Mouse (Mus musculus) kidney, adult 18-20 months (tissue): ENCODE data around the gene BC049715.

Source experiments
- DNase-seq: peaks from one replicate; pipeline ENCODE4 v3.0.0; 2021

Gene BC049715

DNA sequence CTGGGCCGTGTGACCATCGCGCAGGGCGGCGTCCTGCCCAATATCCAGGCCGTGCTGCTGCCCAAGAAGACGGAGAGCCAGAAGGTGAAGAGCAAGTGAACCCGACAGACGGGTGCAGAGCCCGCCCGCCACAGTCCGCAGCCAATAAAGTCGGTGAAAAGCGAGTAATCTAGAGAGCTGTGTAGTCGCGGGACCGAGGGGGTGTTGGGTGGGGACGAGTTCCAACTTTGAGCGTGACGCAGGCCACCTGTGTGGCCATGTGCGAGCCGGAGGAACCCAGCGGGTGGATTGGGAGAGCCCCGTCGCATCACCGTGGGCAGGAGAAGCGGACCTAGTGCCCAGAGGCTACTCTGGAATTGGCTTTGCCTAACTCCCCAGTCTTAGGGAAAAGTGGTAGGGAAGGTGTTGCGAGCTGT lies 18.8 kb upstream of the BC049715 start:
- DNase-seq: no peak

GRCm38 (mm10) chr6:136809077-136809476 lies 18.3 kb upstream of the BC049715 start:
- peak; percentile 42 for DNase-seq

- DNase-seq: no peak
These were observed 17.8 kb upstream of the BC049715 start for GRCm38 (mm10) chr6:136809673-136810072.

GRCm38 (mm10) chr6:136811196-136811595 lies 16.2 kb upstream of the BC049715 start:
- peak; percentile 46 for DNase-seq

- no peak for DNase-seq
These were observed 14.3 kb upstream of the BC049715 start for GRCm38 (mm10) chr6:136813117-136813516.

- DNase-seq: no peak
These were observed 12.0 kb upstream of the BC049715 start for GRCm38 (mm10) chr6:136815381-136815780.

- DNase-seq: no peak
These were observed 10.6 kb upstream of the BC049715 start for GRCm38 (mm10) chr6:136816826-136817225.

- DNase-seq: no peak
These were observed 9.9 kb upstream of the BC049715 start for GRCm38 (mm10) chr6:136817549-136817948.

GRCm38 (mm10) chr6:136820381-136820780 lies 7.0 kb upstream of the BC049715 start:
- DNase-seq: no peak

GRCm38 (mm10) chr6:136821086-136821485 lies 6.3 kb upstream of the BC049715 start:
- DNase-seq: no peak

DNA sequence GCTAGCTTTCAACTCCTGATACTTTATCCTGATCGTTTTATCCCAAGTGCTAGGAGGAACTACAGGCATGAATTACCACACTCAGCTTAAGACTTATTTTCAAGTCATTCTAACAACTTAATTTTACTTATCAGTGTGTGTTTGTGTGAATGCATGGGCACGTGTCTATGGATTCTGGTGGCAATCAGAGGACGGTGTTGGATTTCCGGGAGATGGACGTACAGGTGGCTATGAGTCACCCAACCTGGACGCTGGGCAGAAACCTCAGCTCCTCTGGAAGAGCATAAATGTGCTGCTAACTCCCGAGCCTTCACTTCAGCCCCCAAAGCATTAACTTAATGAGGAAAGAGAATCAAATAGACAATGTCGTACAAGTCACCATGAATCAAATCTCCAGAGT lies 2.4 kb upstream of the BC049715 start:
- DNase-seq: no peak

GRCm38 (mm10) chr6:136827116-136827515 lies 310 bp upstream of the BC049715 start:
- DNase-seq: no peak

DNA sequence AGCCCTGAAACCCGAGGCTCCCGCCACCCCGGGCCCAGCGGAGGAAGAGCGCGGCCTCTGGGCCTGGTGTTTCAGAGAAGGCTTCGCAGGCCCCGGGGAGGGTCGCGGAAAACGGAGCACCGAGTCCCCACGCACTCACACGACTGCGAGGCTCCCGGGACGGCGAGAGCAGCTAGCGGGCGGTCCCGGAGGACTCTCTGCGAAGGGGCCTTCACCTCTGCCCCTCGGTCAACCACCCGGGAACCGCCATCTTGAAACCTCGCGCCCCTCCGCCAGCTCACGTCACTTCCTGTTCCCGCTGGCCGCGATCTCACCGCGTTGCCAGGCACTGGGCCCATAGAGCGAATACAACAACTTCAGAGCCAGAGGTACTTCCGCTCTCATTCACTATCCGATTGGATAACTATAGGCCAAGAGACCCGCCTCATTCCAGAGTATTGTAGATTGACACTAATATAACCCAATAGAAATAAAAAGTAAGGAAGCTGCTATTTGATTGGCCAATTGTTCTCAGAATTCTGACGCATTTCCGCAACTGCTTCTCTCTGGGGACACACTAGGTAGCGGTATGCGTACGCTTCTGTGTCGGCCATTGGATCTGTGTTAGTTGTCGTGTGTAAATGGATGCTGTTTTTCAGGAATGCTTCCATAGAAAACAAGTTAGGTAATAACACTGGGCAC lies 595 bp downstream of the BC049715 start, which contains the start of gene Wbp11:
Wbp11 (minus strand) TSS at position 353 of the 681 bp plus-strand sequence.
- DNase-seq: peak; percentile 96

- DNase-seq: no peak
These were observed 1.3 kb downstream of the BC049715 start for GRCm38 (mm10) chr6:136828681-136829080.

DNA sequence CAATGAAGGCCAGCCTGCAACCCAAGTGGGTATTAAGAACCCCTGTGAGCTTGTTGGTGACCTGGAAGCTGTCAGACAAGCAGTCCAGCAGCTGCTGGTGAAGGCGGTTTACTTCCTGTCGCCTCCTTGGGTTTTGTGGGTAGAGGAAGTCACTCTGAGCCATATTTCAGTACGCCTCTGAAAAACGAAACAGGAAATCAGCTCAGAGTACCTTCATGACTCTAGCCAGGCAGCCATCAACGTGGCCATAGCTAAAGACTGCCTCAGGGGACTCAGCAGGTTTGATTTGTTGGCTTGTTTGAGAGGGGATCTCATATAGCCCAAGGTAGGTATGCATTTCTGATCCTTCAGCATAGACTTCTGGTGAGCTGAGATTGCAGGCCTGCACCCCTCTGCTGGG lies 4.3 kb downstream of the BC049715 start:
- no peak for DNase-seq

GRCm38 (mm10) chr6:136835352-136835751 lies 7.9 kb downstream of the BC049715 start, which contains the start of gene Smco3:
Gene Smco3, minus strand, starts transcription at chr6:136835452.
- no peak for DNase-seq

- no peak for DNase-seq
These were observed 9.9 kb downstream of the BC049715 start for GRCm38 (mm10) chr6:136837323-136837722.

- no peak for DNase-seq
These were observed 17.5 kb downstream of the BC049715 start for GRCm38 (mm10) chr6:136844903-136845302.

- DNase-seq: no peak
These were observed 18.5 kb downstream of the BC049715 start for GRCm38 (mm10) chr6:136845706-136846480.

- no peak for DNase-seq
These were observed 19.8 kb downstream of the BC049715 start for GRCm38 (mm10) chr6:136847267-136847666.

DNA sequence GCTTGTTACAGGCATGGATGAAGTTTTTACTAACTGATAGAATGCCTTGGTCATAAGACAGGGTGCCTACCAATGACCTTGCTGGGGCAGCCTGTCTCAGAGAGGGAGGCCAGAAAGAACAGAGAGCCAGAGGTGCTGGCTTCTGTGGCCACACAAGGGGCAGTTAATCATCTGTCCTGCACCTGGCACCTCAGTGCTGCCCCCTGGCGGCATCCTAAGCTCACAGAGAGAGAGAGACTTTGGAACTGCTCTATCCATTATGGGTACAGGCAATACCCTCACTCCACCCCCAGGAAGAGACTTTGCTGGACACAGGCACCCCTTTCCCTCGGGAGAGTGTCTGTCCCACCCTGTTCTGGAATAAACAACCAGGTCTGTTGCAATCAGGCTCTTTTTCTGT lies 20.4 kb downstream of the BC049715 start:
- DNase-seq: peak; percentile 65

- DNase-seq: no peak
These were observed 21.0 kb downstream of the BC049715 start for GRCm38 (mm10) chr6:136848399-136848798.

DNA sequence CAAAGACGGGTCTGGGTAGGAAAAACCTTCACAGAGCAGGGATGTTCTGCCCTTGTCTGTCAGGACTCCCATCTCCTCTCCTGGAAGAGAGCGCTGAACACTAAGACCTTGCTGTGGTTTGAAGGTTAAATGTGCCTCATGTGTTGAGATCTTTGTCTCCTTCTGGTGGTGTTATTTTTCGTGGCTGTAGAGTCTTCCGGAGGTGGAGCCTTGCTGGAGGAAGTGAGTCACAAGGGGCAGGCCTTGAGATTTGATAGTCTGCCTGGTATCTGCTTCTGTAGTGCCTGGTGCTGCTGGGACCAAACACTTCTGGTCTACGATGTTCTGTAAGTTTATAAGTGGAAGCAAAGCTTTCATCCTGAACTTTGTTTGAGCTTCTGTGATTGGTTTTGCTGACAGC lies 21.5 kb downstream of the BC049715 start:
- no peak for DNase-seq

- DNase-seq: no peak
These were observed 22.8 kb downstream of the BC049715 start for GRCm38 (mm10) chr6:136850267-136850666.
